Mouse (Mus musculus) kidney, embryonic 14.5 days (tissue): ENCODE data around the gene Ank2. TPM values are rescaled to one million over a fixed set of nuclear protein-coding genes. Genes with fewer than 3 reads are reported as not detected.

Experiments used
- ATAC-seq: fragments of 200-750 bp; cut with Nextera tagmentation; 2 replicates; pipeline ENCODE4 v1.8.0; 2017; ENCODE audit warnings: moderate number of reproducible peaks, mild to moderate bottlenecking, moderate TSS enrichment, moderate library complexity; ENCODE audit not compliant: low FRiP score, low TSS enrichment
- H3K27ac ChIP-seq: fragments of 300-500 bp; sonication (generic); 2 replicates; pipeline ENCODE4 v1.5.1; 2014; ENCODE audit warnings: low read depth, mild to moderate bottlenecking, low read length, moderate library complexity, mixed read lengths
- H3K27me3 ChIP-seq: fragments of 300-500 bp; sonication (generic); 2 replicates; pipeline ENCODE4 v1.6.1; 2014; ENCODE audit warnings: mild to moderate bottlenecking, low read length; ENCODE audit not compliant: control insufficient read depth, insufficient read depth
- H3K36me3 ChIP-seq: fragments of 300-500 bp; sonication (generic); 2 replicates; pipeline ENCODE4 v1.6.1; 2014; ENCODE audit warnings: low read length, mixed read lengths; ENCODE audit not compliant: control insufficient read depth, insufficient read depth
- H3K4me1 ChIP-seq: fragments of 300-500 bp; sonication (generic); 2 replicates; pipeline ENCODE4 v1.6.1; 2014; ENCODE audit warnings: low read length, mixed read lengths; ENCODE audit not compliant: control insufficient read depth, insufficient read depth
- H3K4me2 ChIP-seq: fragments of 300-500 bp; sonication (generic); replicated peaks from 2 replicates; pipeline ENCODE4 v1.6.1; 2014; ENCODE audit warnings: low read depth, mild to moderate bottlenecking, low read length
- H3K4me3 ChIP-seq: fragments of 300-500 bp; sonication (generic); 2 replicates; pipeline ENCODE4 v1.5.1; 2014; ENCODE audit warnings: mild to moderate bottlenecking, low read length
- H3K9ac ChIP-seq: fragments of 300-500 bp; sonication (generic); 2 replicates; pipeline ENCODE4 v1.6.1; 2014; ENCODE audit warnings: low read depth, mild to moderate bottlenecking, low read length, moderate library complexity
- H3K9me3 ChIP-seq: fragments of 300-500 bp; sonication (generic); 2 replicates; pipeline ENCODE4 v1.6.1; 2016; ENCODE audit warnings: low read length; ENCODE audit not compliant: control insufficient read depth
- WGBS: fragments of 180-500 bp; shearing (Covaris S2); extraction: QIAGEN DNeasy Blood & Tissue Kit; methylation state at CpG from one replicate; pipeline ENCODE4 v1.1.7; 2014; 5-methylcytosine and 5-hydroxymethylcytosine counted together
- polyA plus RNA-seq: library from polyadenylated mRNA; unstranded; fragments of >200 nt; fragmentation: Nextera tagmentation; extraction: Ambion mirVana; gene quantifications from 2 replicates; pipeline ENCODE4 v1.2.1, GENCODE M21; 2014

The Ank2 gene
- polyA plus RNA-seq, 1 experiment from 2014 or later = 11.5 TPM

DNA sequence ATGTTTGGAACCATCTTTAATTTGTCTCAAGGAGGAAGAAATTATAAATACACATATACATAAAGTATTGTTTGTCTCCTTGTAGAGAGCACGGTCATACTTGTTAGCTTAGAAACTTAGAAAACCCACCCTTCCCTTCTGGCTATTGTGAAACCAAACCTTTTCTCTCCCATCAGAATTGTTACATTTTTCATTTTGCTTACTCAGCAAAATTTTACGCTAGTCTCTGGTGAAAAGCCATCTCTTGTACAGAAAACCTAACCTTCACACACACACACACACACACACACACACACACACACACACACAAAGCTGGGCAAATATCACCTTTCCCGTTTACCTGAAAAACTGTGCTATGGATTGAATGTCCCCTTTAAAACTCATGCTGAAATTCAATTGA is 217.8 kb downstream of the Ank2 start:
- Histone ChIP-seq H3K27me3 (no peaks in the 10 kb centered on the region), H3K4me3 (no peak overlapping the region), H3K9me3 (no peaks in the 10 kb centered on the region), H3K36me3 (no peaks in the 10 kb centered on the region), H3K4me1 (no peaks in the 10 kb centered on the region), H3K4me2 (no peak overlapping the region), H3K9ac (no peak overlapping the region), H3K27ac (no peak overlapping the region)
- 87% methylated on average over 3 of the region's 3 CpGs for WGBS
- ATAC-seq = no peak

DNA sequence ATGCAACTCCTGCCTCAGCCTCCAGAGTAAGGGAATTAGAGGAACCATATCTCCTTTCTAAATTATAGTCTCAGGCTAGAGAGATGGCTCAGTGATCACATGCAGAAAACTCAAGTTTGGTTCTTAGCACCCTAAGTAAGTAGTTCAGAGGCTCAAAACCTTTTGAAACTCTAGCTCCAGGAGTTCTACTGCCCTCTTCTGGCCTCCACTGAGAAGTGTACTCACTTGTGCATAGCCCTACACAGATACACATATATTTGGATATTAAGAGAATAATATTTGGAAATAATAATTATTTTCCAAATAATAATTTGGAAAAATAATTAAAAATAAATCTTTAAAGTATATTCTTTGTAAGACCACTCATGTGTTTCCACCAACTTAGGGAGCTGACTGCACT is 218.8 kb downstream of the Ank2 start:
- ATAC-seq = no peak
- no peak overlapping the region for H3K4me2 ChIP-seq
- H3K36me3 ChIP-seq = no peaks in the 10 kb centered on the region
- H3K9ac ChIP-seq = no peak overlapping the region
- no peaks in the 10 kb centered on the region for H3K9me3 ChIP-seq
- H3K27me3 ChIP-seq = no peaks in the 10 kb centered on the region
- no peaks in the 10 kb centered on the region for H3K4me1 ChIP-seq
- H3K4me3 ChIP-seq = no peak overlapping the region
- no peak overlapping the region for H3K27ac ChIP-seq

DNA sequence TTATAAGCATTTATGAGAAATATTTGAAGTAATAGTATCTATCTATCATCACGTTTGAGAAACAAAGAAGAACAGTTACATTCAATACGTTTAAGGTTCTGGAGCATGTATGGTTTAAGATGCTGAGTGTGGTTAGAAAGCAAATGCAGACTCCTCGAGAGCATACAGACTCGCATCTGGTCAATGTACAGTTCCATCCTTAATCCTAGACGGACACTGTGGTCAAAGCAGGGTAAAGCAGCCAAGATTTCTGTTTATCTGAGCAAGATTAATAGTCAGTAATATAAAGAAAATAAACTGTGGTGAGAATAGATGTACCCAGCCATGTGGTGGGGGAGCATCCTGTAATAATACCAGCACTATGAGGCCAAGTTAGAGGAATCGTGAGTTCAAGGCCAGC is 223.2 kb downstream of the Ank2 start:
- Histone ChIP-seq H3K4me3 (no peak overlapping the region), H3K4me1 (no peaks in the 10 kb centered on the region), H3K27ac (no peak overlapping the region), H3K9me3 (no peaks in the 10 kb centered on the region), H3K9ac (no peak overlapping the region), H3K4me2 (no peak overlapping the region), H3K36me3 (no peaks in the 10 kb centered on the region), H3K27me3 (no peaks in the 10 kb centered on the region)
- ATAC-seq = no peak
- 87% methylated on average over 6 of the region's 6 CpGs for WGBS

DNA sequence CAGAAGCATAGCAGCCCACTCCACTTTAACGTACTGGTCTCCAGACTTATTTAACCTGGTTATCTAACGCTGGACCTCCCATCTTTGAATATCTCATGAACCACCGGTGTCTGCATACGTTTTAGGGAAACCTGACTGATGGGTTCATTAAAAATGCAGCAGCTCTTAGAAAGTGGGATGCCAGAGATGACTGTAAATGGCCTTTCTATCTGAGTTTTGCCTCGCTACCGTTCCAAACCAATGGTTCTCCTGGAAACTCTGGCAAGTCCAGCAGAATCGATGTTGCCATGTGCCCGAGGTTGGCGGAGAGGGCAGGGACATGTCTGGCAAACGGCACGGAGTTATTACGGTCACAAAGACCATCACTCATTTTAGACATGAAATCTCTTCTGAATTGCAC is 226.3 kb downstream of the Ank2 start:
- no peak overlapping the region for H3K9ac ChIP-seq
- WGBS = 84% methylated on average over 12 of the region's 12 CpGs
- ATAC-seq = no peak
- H3K27ac ChIP-seq = no peak overlapping the region
- H3K36me3 ChIP-seq = no peaks in the 10 kb centered on the region
- H3K9me3 ChIP-seq = no peaks in the 10 kb centered on the region
- H3K27me3 ChIP-seq = no peaks in the 10 kb centered on the region
- no peaks in the 10 kb centered on the region for H3K4me1 ChIP-seq
- no peak overlapping the region for H3K4me3 ChIP-seq
- no peak overlapping the region for H3K4me2 ChIP-seq

DNA sequence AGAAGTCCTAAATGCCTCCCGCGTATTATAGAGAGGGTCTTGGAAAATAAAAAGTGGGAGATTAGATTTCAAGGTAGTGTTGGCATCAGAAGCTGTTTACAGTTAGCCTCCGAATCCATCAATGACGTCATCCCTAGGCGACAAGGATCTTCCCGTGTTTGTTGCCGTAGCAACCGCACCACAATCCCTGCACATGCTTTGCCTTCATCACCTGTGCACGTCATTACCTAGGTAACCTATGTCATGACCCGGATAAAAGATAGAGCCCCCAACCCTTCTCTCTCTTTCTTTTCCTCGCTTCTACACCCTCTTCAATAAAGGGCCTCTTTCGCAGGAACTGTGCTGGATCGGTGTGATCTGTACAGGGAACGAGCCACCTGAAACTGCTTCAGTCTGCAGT is 229.5 kb downstream of the Ank2 start:
- 88% methylated on average over 14 of the region's 14 CpGs for WGBS
- Histone ChIP-seq H3K27me3 (no peaks in the 10 kb centered on the region), H3K9me3 (no peaks in the 10 kb centered on the region), H3K4me3 (no peak overlapping the region), H3K4me2 (no peak overlapping the region), H3K9ac (no peak overlapping the region), H3K36me3 (no peaks in the 10 kb centered on the region), H3K27ac (no peak overlapping the region), H3K4me1 (no peaks in the 10 kb centered on the region)
- ATAC-seq = no peak

DNA sequence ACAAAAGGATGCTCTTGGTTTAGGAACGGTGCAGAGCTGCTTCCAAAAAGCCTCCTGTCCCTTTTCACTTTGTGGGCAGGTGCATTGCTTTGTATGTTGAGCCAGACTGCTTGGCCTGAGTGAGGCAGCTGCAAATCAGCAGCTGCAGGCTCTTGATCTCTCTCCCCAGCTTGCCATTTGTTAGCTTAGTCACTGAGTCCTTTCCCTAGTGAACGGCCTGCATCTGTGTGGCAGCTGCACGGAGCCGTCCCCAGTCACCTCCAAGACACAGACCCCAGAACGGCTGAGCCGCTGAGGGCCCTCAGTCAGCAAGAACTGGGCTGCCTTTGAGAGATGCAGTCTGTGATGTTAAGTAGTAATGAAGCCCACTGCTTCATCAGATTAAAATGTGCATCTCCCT is 231.3 kb downstream of the Ank2 start:
- Histone ChIP-seq H3K36me3 (no peaks in the 10 kb centered on the region), H3K27me3 (no peaks in the 10 kb centered on the region), H3K27ac (no peak overlapping the region), H3K4me1 (no peaks in the 10 kb centered on the region), H3K4me2 (no peak overlapping the region), H3K4me3 (no peak overlapping the region), H3K9ac (no peak overlapping the region), H3K9me3 (no peaks in the 10 kb centered on the region)
- 32% methylated on average over 6 of the region's 6 CpGs for whole genome bisulfite sequencing
- ATAC-seq = no peak

DNA sequence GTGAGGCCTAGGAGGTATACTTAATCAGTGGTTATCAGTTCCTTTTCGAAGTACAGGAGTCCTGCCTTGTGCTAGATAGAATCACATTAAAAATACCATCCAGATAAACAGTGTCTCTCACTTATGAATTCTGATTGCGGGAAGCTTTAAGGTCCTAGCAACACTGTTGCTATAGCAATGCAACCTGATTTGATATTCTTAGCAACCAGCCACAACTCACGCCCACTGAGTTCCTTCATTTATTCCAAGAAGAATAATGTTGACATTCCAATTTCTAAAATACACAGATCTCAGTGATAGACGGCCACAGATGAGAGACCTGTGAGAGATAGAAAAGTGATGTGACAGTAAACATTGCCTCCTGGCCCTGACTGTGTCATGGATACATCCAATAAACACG is 233.4 kb downstream of the Ank2 start:
- no peak for ATAC-seq
- no peaks in the 10 kb centered on the region for H3K36me3 ChIP-seq
- H3K27me3 ChIP-seq = no peaks in the 10 kb centered on the region
- H3K4me1 ChIP-seq = 0 out of 2 replicates have a peak, but pooled peaks cover 1% of the 10 kb centered on the region
- WGBS = 89% methylated on average over 5 of the region's 5 CpGs
- no peak overlapping the region for H3K4me3 ChIP-seq
- no peaks in the 10 kb centered on the region for H3K9me3 ChIP-seq
- H3K27ac ChIP-seq = no peak overlapping the region
- H3K4me2 ChIP-seq = no peak overlapping the region
- no peak overlapping the region for H3K9ac ChIP-seq

DNA sequence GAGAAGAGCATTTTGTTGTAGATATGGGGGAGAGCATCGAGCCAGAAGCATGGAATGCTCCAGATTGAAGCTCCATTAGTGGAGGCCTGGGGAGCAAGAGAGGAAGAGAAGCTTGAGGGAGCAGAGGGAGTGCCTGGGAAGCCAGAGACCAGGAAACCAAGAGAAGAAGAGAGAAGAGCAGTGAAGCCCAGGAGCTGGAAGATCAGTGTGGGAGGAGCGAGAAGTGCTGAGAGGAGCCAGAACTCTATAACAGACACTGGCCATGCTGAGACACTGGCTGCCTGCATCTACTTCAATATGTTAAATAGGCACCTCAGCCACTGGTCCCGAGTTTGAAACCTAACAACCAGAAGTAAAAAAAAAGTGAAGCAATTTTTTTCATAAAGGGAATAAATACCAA is 234.0 kb downstream of the Ank2 start:
- H3K27ac ChIP-seq = no peak overlapping the region
- H3K9me3 ChIP-seq = no peaks in the 10 kb centered on the region
- no peak overlapping the region for H3K4me3 ChIP-seq
- H3K4me1 ChIP-seq = 0 out of 2 replicates have a peak, but pooled peaks cover 3% of the 10 kb centered on the region
- WGBS = 71% methylated on average over 3 of the region's 3 CpGs
- H3K27me3 ChIP-seq = no peaks in the 10 kb centered on the region
- no peak for ATAC-seq
- no peak overlapping the region for H3K4me2 ChIP-seq
- no peak overlapping the region for H3K9ac ChIP-seq
- H3K36me3 ChIP-seq = no peaks in the 10 kb centered on the region

DNA sequence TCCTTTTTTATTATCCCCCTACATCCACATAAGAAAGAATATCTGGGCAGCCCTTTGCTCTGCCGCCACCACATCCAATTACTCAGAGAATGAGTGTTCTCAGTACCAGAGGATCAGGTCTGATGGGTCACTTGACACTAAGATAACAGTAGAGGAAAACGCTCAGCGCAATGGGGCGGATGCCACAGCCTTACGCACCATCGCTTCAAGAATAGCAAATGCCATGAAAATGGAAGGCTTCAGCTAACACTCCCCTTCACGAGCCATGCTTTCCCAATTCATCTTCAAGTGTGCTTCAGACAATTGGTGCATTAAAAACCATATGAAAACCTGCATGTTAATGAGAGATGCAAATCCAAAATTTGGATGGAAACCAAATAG is 238.4 kb downstream of the Ank2 start:
- Histone ChIP-seq H3K9me3 (no peaks in the 10 kb centered on the region), H3K4me3 (no peak overlapping the region), H3K27me3 (no peaks in the 10 kb centered on the region), H3K4me2 (no peak overlapping the region), H3K4me1 (0 out of 2 replicates have a peak, but pooled peaks cover 3% of the 10 kb centered on the region), H3K27ac (no peak overlapping the region), H3K9ac (no peak overlapping the region), H3K36me3 (no peaks in the 10 kb centered on the region)
- peak; percentile 73; the same call in 1 of the 2 replicates for ATAC-seq
- 23% methylated on average over 7 of the region's 7 CpGs for WGBS
